Mouse (Mus musculus): ENCODE measurements around the gene BC067074. TPM values are rescaled to one million over a fixed set of nuclear protein-coding genes. Genes with fewer than 3 reads are reported as not detected.

Gene BC067074
- polyA plus RNA-seq, 1 experiment from 2014 or later: 1.3 TPM

DNA sequence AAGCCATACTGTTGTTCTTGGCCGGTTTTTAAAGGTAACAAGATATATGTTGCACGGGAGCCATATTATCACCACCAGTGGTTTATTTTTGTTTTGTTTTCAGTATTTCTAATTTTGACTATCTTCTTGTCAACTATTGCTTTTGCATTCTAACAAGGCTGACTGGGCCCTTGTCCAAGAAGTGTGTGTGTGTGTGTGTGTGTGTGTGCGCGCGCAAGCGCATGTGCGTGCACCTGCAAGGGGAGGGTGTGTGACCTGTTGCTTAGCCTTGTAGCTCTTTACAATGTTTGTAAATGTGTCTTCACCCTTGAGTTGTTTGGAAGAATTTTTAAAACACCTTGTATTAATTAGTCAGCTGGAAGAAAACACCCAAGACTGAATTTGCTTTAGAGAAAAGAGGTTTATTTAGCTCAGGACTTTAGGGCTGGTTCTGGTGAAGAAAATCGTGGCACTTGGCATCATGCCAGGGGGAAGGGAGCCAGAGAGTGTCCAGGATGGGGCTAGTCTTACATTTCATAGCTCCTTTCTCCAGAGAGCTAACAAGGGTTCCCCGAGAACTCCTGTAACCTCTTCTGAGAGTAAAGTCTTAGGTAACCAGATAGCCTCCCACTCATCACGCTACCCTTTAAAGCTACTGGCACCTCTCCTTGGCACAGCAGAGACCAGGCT is 3.0 kb downstream of the BC067074 start:
- no peak overlapping the region for H3K9ac ChIP-seq (ENCODE audit: low read depth, low read length)
- H3K9me3 ChIP-seq (ENCODE audit: control insufficient read depth, low read length): no peaks in the 10 kb centered on the region
- H3K27me3 ChIP-seq (replicated peaks; ENCODE audit: control insufficient read depth, insufficient read depth, low read length): peaks cover 17% of the 10 kb centered on the region
- no peaks in the 10 kb centered on the region for H3K36me3 ChIP-seq (ENCODE audit: control insufficient read depth, insufficient read depth, low read length)
- no peak for ATAC-seq
- WGBS: 82% methylated on average over 10 of the region's 10 CpGs
- no peak overlapping the region for H3K27ac ChIP-seq (ENCODE audit: low read depth, low read length)
- peaks cover 3% of the 10 kb centered on the region; the same call in 1 of the 2 replicates for H3K4me1 ChIP-seq (ENCODE audit: control insufficient read depth, insufficient read depth, low read depth, low read length)
- H3K4me2 ChIP-seq (ENCODE audit: low read length): no peak overlapping the region
- H3K4me3 ChIP-seq (ENCODE audit: low read length): no peak overlapping the region

DNA sequence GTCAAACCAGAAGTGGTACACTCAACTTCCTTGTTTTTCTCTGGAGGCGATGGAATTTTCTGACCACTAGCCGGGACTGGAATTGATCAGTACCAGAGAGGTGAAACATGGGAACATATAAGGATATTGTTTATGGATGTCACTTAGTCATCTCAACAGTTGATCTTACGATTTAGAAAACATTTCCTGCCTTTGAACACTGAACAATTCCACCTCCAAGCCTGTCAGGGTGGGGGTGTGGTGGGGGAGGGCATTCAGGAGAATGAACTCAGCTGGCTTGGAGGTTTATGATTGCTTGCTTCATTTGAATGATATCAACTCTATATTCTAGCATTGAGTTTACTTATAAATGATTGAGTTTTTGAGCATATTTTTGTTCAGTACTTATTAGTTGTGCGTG is 13.6 kb downstream of the BC067074 start:
- 94% methylated on average over 4 of the region's 4 CpGs for WGBS
- H3K27me3 ChIP-seq (replicated peaks; ENCODE audit: control insufficient read depth, insufficient read depth, low read length): no peaks in the 10 kb centered on the region
- ATAC-seq: no peak
- H3K36me3 ChIP-seq (ENCODE audit: control insufficient read depth, insufficient read depth, low read length): no peaks in the 10 kb centered on the region
- H3K4me1 ChIP-seq (ENCODE audit: control insufficient read depth, insufficient read depth, low read depth, low read length): no peaks in the 10 kb centered on the region
- no peak overlapping the region for H3K4me3 ChIP-seq (ENCODE audit: low read length)
- no peak overlapping the region for H3K4me2 ChIP-seq (ENCODE audit: low read length)
- H3K9ac ChIP-seq (ENCODE audit: low read depth, low read length): no peak overlapping the region
- H3K27ac ChIP-seq (ENCODE audit: low read depth, low read length): no peak overlapping the region
- no peaks in the 10 kb centered on the region for H3K9me3 ChIP-seq (ENCODE audit: control insufficient read depth, low read length)

DNA sequence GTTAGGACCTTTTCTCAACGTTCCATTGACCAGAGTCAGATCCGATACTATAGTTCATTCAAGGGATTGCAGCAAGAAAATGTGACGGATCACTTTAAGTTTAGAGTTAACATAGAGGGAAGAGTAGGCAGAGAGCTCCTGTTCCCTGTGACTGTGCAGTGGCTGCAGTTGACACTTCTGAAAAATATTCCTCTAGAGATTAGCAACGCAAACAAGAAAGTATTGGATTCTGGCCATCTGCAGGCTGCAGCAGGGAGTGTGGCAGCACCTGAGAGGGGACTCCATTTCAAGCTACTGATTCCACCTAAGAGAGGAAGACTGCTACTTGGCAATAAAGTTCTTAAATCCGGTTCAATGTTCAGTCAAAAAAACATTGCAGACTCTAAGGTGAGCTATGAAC is 26.6 kb downstream of the BC067074 start:
- Histone ChIP-seq H3K4me1 (ENCODE audit: control insufficient read depth, insufficient read depth, low read depth, low read length) (no peaks in the 10 kb centered on the region), H3K4me3 (ENCODE audit: low read length) (no peak overlapping the region), H3K36me3 (ENCODE audit: control insufficient read depth, insufficient read depth, low read length) (no peaks in the 10 kb centered on the region), H3K9ac (ENCODE audit: low read depth, low read length) (no peak overlapping the region), H3K27me3 (replicated peaks; ENCODE audit: control insufficient read depth, insufficient read depth, low read length) (no peaks in the 10 kb centered on the region), H3K4me2 (ENCODE audit: low read length) (no peak overlapping the region), H3K27ac (ENCODE audit: low read depth, low read length) (no peak overlapping the region), H3K9me3 (ENCODE audit: control insufficient read depth, low read length) (no peaks in the 10 kb centered on the region)
- 94% methylated on average over 5 of the region's 5 CpGs for WGBS
- ATAC-seq: no peak

DNA sequence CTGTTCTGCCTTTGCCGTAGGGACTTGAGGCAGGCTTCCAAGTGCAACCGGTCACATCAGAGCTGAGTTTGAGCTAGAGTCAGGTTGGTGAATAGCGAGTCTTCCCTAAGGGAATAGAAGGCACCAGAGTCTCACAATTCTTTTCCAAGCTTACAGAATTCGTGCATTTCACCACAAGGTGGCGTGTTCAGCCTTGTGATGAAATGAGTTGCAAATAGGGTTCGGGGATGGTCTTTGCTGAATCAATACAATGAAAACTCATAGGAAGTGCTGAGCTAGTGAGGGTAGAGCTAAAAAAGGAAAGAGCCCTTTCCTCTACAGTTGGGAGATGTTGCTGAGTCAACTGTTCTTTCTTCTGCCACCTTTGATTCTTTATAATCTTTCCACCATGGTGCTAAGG is 29.0 kb downstream of the BC067074 start:
- Histone ChIP-seq H3K36me3 (ENCODE audit: control insufficient read depth, insufficient read depth, low read length) (no peaks in the 10 kb centered on the region), H3K27ac (ENCODE audit: low read depth, low read length) (no peak overlapping the region), H3K27me3 (replicated peaks; ENCODE audit: control insufficient read depth, insufficient read depth, low read length) (no peaks in the 10 kb centered on the region), H3K9me3 (ENCODE audit: control insufficient read depth, low read length) (no peaks in the 10 kb centered on the region), H3K4me3 (ENCODE audit: low read length) (no peak overlapping the region), H3K4me1 (ENCODE audit: control insufficient read depth, insufficient read depth, low read depth, low read length) (no peaks in the 10 kb centered on the region), H3K9ac (ENCODE audit: low read depth, low read length) (no peak overlapping the region), H3K4me2 (ENCODE audit: low read length) (no peak overlapping the region)
- ATAC-seq: peak; percentile 75
- WGBS: 15% methylated on average over 6 of the region's 6 CpGs

DNA sequence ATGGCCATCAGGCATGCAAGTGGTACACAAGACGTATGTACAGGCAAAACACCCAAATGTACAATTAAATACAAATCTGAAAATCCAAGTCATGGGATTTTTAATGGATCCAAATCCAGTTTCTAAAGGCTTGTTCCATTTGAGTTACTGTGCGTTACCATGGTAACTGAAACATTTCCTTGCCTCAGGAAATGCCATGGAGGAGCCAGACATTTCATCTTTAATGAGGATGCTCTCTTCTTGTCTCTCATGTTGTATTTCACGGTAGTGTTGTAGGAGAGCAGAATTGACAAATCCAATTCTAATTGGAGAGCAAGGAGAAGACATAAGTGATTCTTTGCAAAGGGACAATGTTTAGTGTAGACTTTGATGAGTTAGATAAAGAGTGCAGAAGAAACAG is 31.3 kb downstream of the BC067074 start:
- Histone ChIP-seq H3K9ac (ENCODE audit: low read depth, low read length) (no peak overlapping the region), H3K4me2 (ENCODE audit: low read length) (no peak overlapping the region), H3K27me3 (replicated peaks; ENCODE audit: control insufficient read depth, insufficient read depth, low read length) (no peaks in the 10 kb centered on the region), H3K9me3 (ENCODE audit: control insufficient read depth, low read length) (no peaks in the 10 kb centered on the region), H3K4me1 (ENCODE audit: control insufficient read depth, insufficient read depth, low read depth, low read length) (no peaks in the 10 kb centered on the region), H3K4me3 (ENCODE audit: low read length) (no peak overlapping the region), H3K36me3 (ENCODE audit: control insufficient read depth, insufficient read depth, low read length) (no peaks in the 10 kb centered on the region), H3K27ac (ENCODE audit: low read depth, low read length) (no peak overlapping the region)
- 69% methylated on average over 3 of the region's 3 CpGs for WGBS
- no peak for ATAC-seq

DNA sequence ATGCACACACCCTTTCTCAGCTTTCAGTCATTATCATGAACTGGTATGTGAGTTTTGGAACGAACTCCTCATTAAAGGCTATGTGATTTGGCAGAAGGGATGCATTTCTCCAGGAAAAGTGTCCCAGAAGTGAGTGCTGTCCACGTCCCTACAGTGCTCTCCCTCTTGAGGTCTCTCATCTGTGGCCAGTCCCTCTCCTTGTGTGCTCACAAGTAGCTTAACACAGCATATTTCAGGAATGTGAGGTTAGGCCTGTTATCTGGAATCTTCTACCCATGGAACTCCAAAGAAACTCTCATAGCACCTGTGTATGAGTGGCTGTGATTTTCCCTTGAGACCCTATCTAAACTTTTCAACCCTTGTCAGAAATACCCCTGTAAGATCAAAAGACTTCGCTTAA is 32.7 kb downstream of the BC067074 start:
- H3K9me3 ChIP-seq (ENCODE audit: control insufficient read depth, low read length): no peaks in the 10 kb centered on the region
- no peaks in the 10 kb centered on the region for H3K27me3 ChIP-seq (replicated peaks; ENCODE audit: control insufficient read depth, insufficient read depth, low read length)
- H3K4me2 ChIP-seq (ENCODE audit: low read length): no peak overlapping the region
- H3K27ac ChIP-seq (ENCODE audit: low read depth, low read length): no peak overlapping the region
- no peak overlapping the region for H3K9ac ChIP-seq (ENCODE audit: low read depth, low read length)
- H3K36me3 ChIP-seq (ENCODE audit: control insufficient read depth, insufficient read depth, low read length): no peaks in the 10 kb centered on the region
- H3K4me3 ChIP-seq (ENCODE audit: low read length): no peak overlapping the region
- WGBS: 73% methylated on average over 3 of the region's 3 CpGs
- no peak for ATAC-seq
- H3K4me1 ChIP-seq (ENCODE audit: control insufficient read depth, insufficient read depth, low read depth, low read length): no peaks in the 10 kb centered on the region

DNA sequence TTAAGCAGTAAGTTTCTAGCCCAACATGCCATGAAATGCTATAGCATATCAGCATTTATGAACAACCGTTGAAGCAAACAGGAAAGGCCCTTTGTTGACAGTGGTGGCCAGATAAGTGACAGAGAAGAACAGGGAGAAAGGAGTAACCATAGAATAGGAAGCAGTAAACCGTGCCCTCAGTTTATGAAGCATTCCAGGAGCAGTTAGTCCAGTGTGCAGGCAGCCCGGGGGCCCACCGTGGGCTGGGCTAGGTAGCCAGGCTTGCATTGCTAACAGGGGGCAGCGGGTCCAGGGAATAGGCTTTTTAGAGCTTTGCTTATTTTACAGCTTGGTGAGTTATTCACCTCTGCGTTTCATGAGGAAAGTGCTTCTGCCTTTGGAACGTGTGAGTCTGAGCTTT is 39.3 kb downstream of the BC067074 start:
- H3K4me1 ChIP-seq (ENCODE audit: control insufficient read depth, insufficient read depth, low read depth, low read length): no peaks in the 10 kb centered on the region
- ATAC-seq: no peak
- WGBS: 75% methylated on average over 7 of the region's 7 CpGs
- H3K36me3 ChIP-seq (ENCODE audit: control insufficient read depth, insufficient read depth, low read length): no peaks in the 10 kb centered on the region
- no peak overlapping the region for H3K4me2 ChIP-seq (ENCODE audit: low read length)
- no peak overlapping the region for H3K9ac ChIP-seq (ENCODE audit: low read depth, low read length)
- H3K27me3 ChIP-seq (replicated peaks; ENCODE audit: control insufficient read depth, insufficient read depth, low read length): no peaks in the 10 kb centered on the region
- H3K4me3 ChIP-seq (ENCODE audit: low read length): no peak overlapping the region
- no peaks in the 10 kb centered on the region for H3K9me3 ChIP-seq (ENCODE audit: control insufficient read depth, low read length)
- no peak overlapping the region for H3K27ac ChIP-seq (ENCODE audit: low read depth, low read length)

DNA sequence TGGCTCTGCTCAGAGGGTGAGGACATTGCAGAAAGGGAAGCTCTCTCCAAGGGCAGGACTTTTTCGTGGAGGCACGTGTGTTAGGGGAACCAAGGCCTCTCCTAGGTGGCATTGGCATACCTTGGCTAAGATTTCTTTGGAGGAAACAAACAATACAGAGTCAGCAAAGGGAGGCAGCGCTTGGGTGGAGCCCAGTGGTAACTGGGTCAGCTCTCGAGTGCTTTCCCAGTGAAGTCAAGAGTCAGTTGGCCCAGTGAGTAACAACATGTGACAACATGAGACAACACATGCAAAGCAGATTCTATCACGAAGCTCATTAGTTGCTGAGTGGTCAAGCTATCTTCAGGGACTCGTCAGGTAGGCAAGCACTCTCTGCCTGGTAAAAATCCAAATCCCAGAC is 40.4 kb downstream of the BC067074 start:
- ATAC-seq: no peak
- H3K36me3 ChIP-seq (ENCODE audit: control insufficient read depth, insufficient read depth, low read length): no peaks in the 10 kb centered on the region
- H3K27ac ChIP-seq (ENCODE audit: low read depth, low read length): no peak overlapping the region
- H3K4me3 ChIP-seq (ENCODE audit: low read length): no peak overlapping the region
- H3K27me3 ChIP-seq (replicated peaks; ENCODE audit: control insufficient read depth, insufficient read depth, low read length): no peaks in the 10 kb centered on the region
- H3K4me1 ChIP-seq (ENCODE audit: control insufficient read depth, insufficient read depth, low read depth, low read length): no peaks in the 10 kb centered on the region
- WGBS: 89% methylated on average over 6 of the region's 6 CpGs
- H3K9me3 ChIP-seq (ENCODE audit: control insufficient read depth, low read length): no peaks in the 10 kb centered on the region
- H3K4me2 ChIP-seq (ENCODE audit: low read length): no peak overlapping the region
- no peak overlapping the region for H3K9ac ChIP-seq (ENCODE audit: low read depth, low read length)

DNA sequence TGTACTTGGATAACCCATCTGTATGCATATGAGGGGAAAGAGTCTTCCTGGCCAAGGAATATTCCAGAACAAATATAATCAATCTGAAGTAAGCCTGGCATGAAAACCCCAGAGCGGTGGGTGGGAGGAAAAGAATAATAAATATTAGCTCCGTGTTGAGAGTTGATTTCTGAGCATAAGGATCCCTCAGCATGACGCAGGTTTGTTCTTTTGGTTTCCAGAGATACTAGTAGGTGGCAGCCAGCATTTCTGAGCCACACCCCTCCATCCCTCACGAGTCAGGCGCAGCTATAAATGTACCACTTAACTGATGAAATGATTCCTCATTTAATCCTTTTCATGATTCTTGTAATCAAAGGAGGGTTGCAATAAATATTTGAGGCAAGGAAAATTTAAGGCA is 41.0 kb downstream of the BC067074 start:
- no peaks in the 10 kb centered on the region for H3K4me1 ChIP-seq (ENCODE audit: control insufficient read depth, insufficient read depth, low read depth, low read length)
- H3K36me3 ChIP-seq (ENCODE audit: control insufficient read depth, insufficient read depth, low read length): no peaks in the 10 kb centered on the region
- no peaks in the 10 kb centered on the region for H3K27me3 ChIP-seq (replicated peaks; ENCODE audit: control insufficient read depth, insufficient read depth, low read length)
- H3K4me3 ChIP-seq (ENCODE audit: low read length): no peak overlapping the region
- no peak overlapping the region for H3K4me2 ChIP-seq (ENCODE audit: low read length)
- H3K27ac ChIP-seq (ENCODE audit: low read depth, low read length): no peak overlapping the region
- H3K9me3 ChIP-seq (ENCODE audit: control insufficient read depth, low read length): no peaks in the 10 kb centered on the region
- H3K9ac ChIP-seq (ENCODE audit: low read depth, low read length): no peak overlapping the region
- 76% methylated on average over 5 of the region's 5 CpGs for whole genome bisulfite sequencing
- ATAC-seq: no peak

DNA sequence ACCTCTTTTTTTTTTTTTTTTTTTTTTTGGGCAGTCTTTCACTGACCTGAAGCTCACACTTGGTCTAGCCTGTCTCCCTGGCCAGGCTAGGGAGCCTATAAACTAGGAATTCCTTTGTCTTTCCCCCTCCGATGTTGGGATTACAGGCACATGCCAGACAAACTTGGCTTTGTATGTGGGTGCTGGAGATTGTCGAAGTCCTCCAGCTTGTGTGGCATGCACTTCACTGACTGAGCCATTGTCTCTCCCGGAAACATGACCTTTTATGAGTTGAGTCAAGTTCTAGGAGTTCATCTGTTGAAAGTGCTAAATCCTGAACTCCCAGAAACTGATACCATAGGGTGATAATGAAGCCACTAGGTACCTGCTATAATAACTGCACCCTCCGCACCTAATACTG is 41.8 kb downstream of the BC067074 start:
- no peaks in the 10 kb centered on the region for H3K27me3 ChIP-seq (replicated peaks; ENCODE audit: control insufficient read depth, insufficient read depth, low read length)
- ATAC-seq: no peak
- H3K9me3 ChIP-seq (ENCODE audit: control insufficient read depth, low read length): no peaks in the 10 kb centered on the region
- H3K4me1 ChIP-seq (ENCODE audit: control insufficient read depth, insufficient read depth, low read depth, low read length): no peaks in the 10 kb centered on the region
- H3K4me2 ChIP-seq (ENCODE audit: low read length): no peak overlapping the region
- 78% methylated on average over 4 of the region's 4 CpGs for WGBS
- H3K9ac ChIP-seq (ENCODE audit: low read depth, low read length): no peak overlapping the region
- H3K36me3 ChIP-seq (ENCODE audit: control insufficient read depth, insufficient read depth, low read length): no peaks in the 10 kb centered on the region
- H3K4me3 ChIP-seq (ENCODE audit: low read length): no peak overlapping the region
- H3K27ac ChIP-seq (ENCODE audit: low read depth, low read length): no peak overlapping the region
